Mouse (Mus musculus) liver, postnatal 0 days (tissue): ENCODE data around the gene Padi2.

Source experiments
- CTCF ChIP-seq: sonication (generic); IDR thresholded peaks from 2 replicates; pipeline ENCODE4 v1.5.1; 2016; ENCODE audit warnings: antibody characterized with exemption, low read depth
- EP300 ChIP-seq: IDR thresholded peaks from 2 replicates; pipeline ENCODE4 v1.6.1; 2016; ENCODE audit warnings: antibody characterized with exemption, low read depth, mild to moderate bottlenecking

- no peak for TF ChIP-seq CTCF
- TF ChIP-seq EP300: no peak
Measured at GRCm38 (mm10) chr4:140919974-140920836, 14.1 kb downstream of the Padi2 start.
